Mouse (Mus musculus): ENCODE data around the gene Pnma5.

Gene Pnma5

GRCm38 (mm10) chrX:72985607-72986006, 51.3 kb downstream of the Pnma5 start:
- no peak for DNase-seq
